Mouse (Mus musculus) lung, embryonic 14.5 days (tissue): ENCODE results near the gene Klrb1a. TPM values are rescaled to one million over a fixed set of nuclear protein-coding genes. Genes with fewer than 3 reads are reported as not detected.
"Not testable (repeated sequence)": the region's sequence is repeated elsewhere in the genome, so short reads cannot be mapped to it uniquely, and the experiment has no call there.

Experiments
- ATAC-seq: fragments of 200-750 bp; cut with Nextera tagmentation; 2 replicates; pipeline ENCODE4 v1.8.0; 2017; ENCODE audit warnings: mild to moderate bottlenecking, moderate TSS enrichment, moderate library complexity; ENCODE audit not compliant: insufficient read depth
- DNase-seq: peaks from one replicate; pipeline ENCODE4 v3.0.0-alpha.2; 2015
- H3K27ac ChIP-seq: fragments of 300-500 bp; sonication (generic); 2 replicates; pipeline ENCODE4 v1.5.1; 2014; ENCODE audit warnings: low read depth, mild to moderate bottlenecking, moderate library complexity
- H3K27me3 ChIP-seq: fragments of 300-500 bp; sonication (generic); 2 replicates; pipeline ENCODE4 v1.6.1; 2014; ENCODE audit warnings: low read length, control low read depth; ENCODE audit not compliant: insufficient read depth
- H3K36me3 ChIP-seq: fragments of 300-500 bp; sonication (generic); 2 replicates; pipeline ENCODE4 v1.6.1; 2014; ENCODE audit warnings: control low read depth; ENCODE audit not compliant: insufficient read depth
- H3K4me1 ChIP-seq: fragments of 300-500 bp; sonication (generic); 2 replicates; pipeline ENCODE4 v1.6.1; 2014; ENCODE audit warnings: antibody characterized with exemption, control low read depth; ENCODE audit not compliant: insufficient read depth
- H3K4me2 ChIP-seq: fragments of 300-500 bp; sonication (generic); 2 replicates; pipeline ENCODE4 v1.6.1; 2014; ENCODE audit warnings: mild to moderate bottlenecking
- H3K4me3 ChIP-seq: fragments of 300-500 bp; sonication (generic); 2 replicates; pipeline ENCODE4 v1.5.1; 2014; ENCODE audit warnings: low read depth, low read length
- H3K9ac ChIP-seq: fragments of 300-500 bp; sonication (generic); 2 replicates; pipeline ENCODE4 v1.6.1; 2014
- H3K9me3 ChIP-seq: fragments of 300-500 bp; sonication (generic); 2 replicates; pipeline ENCODE4 v1.6.1; 2016; ENCODE audit warnings: low read depth, low read length, control low read depth
- CTCF ChIP-seq: IDR thresholded peaks from 2 replicates; pipeline ENCODE4 v1.5.1; 2016; ENCODE audit warnings: antibody characterized with exemption, low read depth
- WGBS: fragments of 180-500 bp; shearing (Covaris S2); extraction: QIAGEN DNeasy Blood & Tissue Kit; methylation state at CpG from one replicate; pipeline ENCODE4 v1.1.7; 2014; 5-methylcytosine and 5-hydroxymethylcytosine counted together
- polyA plus RNA-seq: library from polyadenylated mRNA; unstranded; fragments of >200 nt; fragmentation: Nextera tagmentation; extraction: Ambion mirVana; gene quantifications from 2 replicates; pipeline ENCODE4 v1.2.1, GENCODE M21; 2014

Gene Klrb1a
- not detected in 2 replicates for polyA plus RNA-seq

- H3K27ac ChIP-seq, H3K36me3 ChIP-seq, H3K9ac ChIP-seq, H3K4me3 ChIP-seq, H3K4me2 ChIP-seq, ATAC-seq, H3K4me1 ChIP-seq, DNase-seq, H3K9me3 ChIP-seq, H3K27me3 ChIP-seq: not testable (repeated sequence)
- 94% methylated on average over 5 of the region's 5 CpGs for WGBS
These were observed at the start of gene Klrb1a for GRCm38 (mm10) chr6:128623433-128623832. TSS of gene Klrb1a (minus strand) at chr6:128623533.

GRCm38 (mm10) chr6:128669936-128670335, 46.6 kb upstream of the Klrb1a start:
- no peak overlapping the region for H3K4me2 ChIP-seq
- no peak overlapping the region for H3K4me3 ChIP-seq
- no peaks in the 10 kb centered on the region for H3K4me1 ChIP-seq
- no peak for TF ChIP-seq CTCF
- H3K9ac ChIP-seq, result no peak overlapping the region
- no peaks in the 10 kb centered on the region for H3K9me3 ChIP-seq
- H3K27me3 ChIP-seq, result no peaks in the 10 kb centered on the region
- ATAC-seq (no peak), DNase-seq (no peak)
- WGBS, result 47% methylated on average over 4 of the region's 4 CpGs
- no peaks in the 10 kb centered on the region for H3K36me3 ChIP-seq
- H3K27ac ChIP-seq, result no peak overlapping the region

- ATAC-seq (no peak), DNase-seq (no peak)
- H3K9ac ChIP-seq, result no peak within 1 kb of the TSS
- H3K4me2 ChIP-seq, result no peak within 1 kb of the TSS
- no peak within 1 kb of the TSS for H3K4me3 ChIP-seq
- H3K9me3 ChIP-seq, result no peaks in the 10 kb centered on the region
- 0 out of 2 replicates have a peak, but pooled peaks have one; percentile 22 for TF ChIP-seq CTCF
- 12% methylated on average over 1 of the region's 1 CpGs for WGBS
- H3K4me1 ChIP-seq, result no peaks in the 10 kb centered on the region
- H3K27me3 ChIP-seq, result no peaks in the 10 kb centered on the region
- H3K27ac ChIP-seq, result no peak within 1 kb of the TSS
- no peaks in the 10 kb centered on the region for H3K36me3 ChIP-seq
These were observed 38.9 kb upstream of the Klrb1a start, which contains the start of gene Clec2h for GRCm38 (mm10) chr6:128662206-128662605. TSS of gene Clec2h (plus strand) at chr6:128662385.

GRCm38 (mm10) chr6:128661249-128661648, 37.9 kb upstream of the Klrb1a start:
- no peaks in the 10 kb centered on the region for H3K36me3 ChIP-seq
- no peaks in the 10 kb centered on the region for H3K27me3 ChIP-seq
- H3K27ac ChIP-seq, result no peak overlapping the region
- no peak overlapping the region for H3K4me3 ChIP-seq
- H3K9me3 ChIP-seq, result no peaks in the 10 kb centered on the region
- ATAC-seq (no peak), DNase-seq (no peak)
- no peak overlapping the region for H3K9ac ChIP-seq
- 81% methylated on average over 1 of the region's 1 CpGs for WGBS
- no peak for TF ChIP-seq CTCF
- H3K4me2 ChIP-seq, result no peak overlapping the region
- H3K4me1 ChIP-seq, result no peaks in the 10 kb centered on the region

- H3K27ac ChIP-seq, result no peak overlapping the region
- 88% methylated on average over 1 of the region's 1 CpGs for WGBS
- no peaks in the 10 kb centered on the region for H3K9me3 ChIP-seq
- no peaks in the 10 kb centered on the region for H3K4me1 ChIP-seq
- ATAC-seq, result no peak
- no peak overlapping the region for H3K4me2 ChIP-seq
- no peaks in the 10 kb centered on the region for H3K27me3 ChIP-seq
- TF ChIP-seq CTCF, result no peak
- no peaks in the 10 kb centered on the region for H3K36me3 ChIP-seq
- no peak overlapping the region for H3K4me3 ChIP-seq
- DNase-seq, result no peak
- H3K9ac ChIP-seq, result no peak overlapping the region
These were observed 29.6 kb upstream of the Klrb1a start for GRCm38 (mm10) chr6:128652938-128653337.

- not testable (repeated sequence) for H3K36me3 ChIP-seq, H3K9me3 ChIP-seq, H3K27me3 ChIP-seq, H3K4me2 ChIP-seq, H3K4me1 ChIP-seq, H3K9ac ChIP-seq, ATAC-seq, DNase-seq, H3K27ac ChIP-seq, H3K4me3 ChIP-seq
- WGBS, result 60% methylated on average over 4 of the region's 7 CpGs
These were observed 27.5 kb upstream of the Klrb1a start for GRCm38 (mm10) chr6:128650827-128651226.

- H3K9me3 ChIP-seq, result no peaks in the 10 kb centered on the region
- H3K9ac ChIP-seq, result no peak overlapping the region
- H3K36me3 ChIP-seq, result no peaks in the 10 kb centered on the region
- 44% methylated on average over 1 of the region's 1 CpGs for WGBS
- no peaks in the 10 kb centered on the region for H3K27me3 ChIP-seq
- DNase-seq (peak; percentile 70), ATAC-seq (peak; percentile 61; the same call in 1 of the 2 replicates)
- H3K4me1 ChIP-seq, result no peaks in the 10 kb centered on the region
- no peak overlapping the region for H3K4me3 ChIP-seq
- H3K4me2 ChIP-seq, result no peak overlapping the region
- H3K27ac ChIP-seq, result no peak overlapping the region
- no peak for TF ChIP-seq CTCF
These were observed 26.9 kb upstream of the Klrb1a start for GRCm38 (mm10) chr6:128650187-128650586.

GRCm38 (mm10) chr6:128649681-128650080, 26.3 kb upstream of the Klrb1a start:
- DNase-seq, result peak; percentile 17
- 51% methylated on average over 3 of the region's 3 CpGs for WGBS
- Histone ChIP-seq H3K27ac (no peak overlapping the region), H3K9me3 (no peaks in the 10 kb centered on the region), H3K9ac (no peak overlapping the region), H3K36me3 (no peaks in the 10 kb centered on the region), H3K4me1 (no peaks in the 10 kb centered on the region), H3K4me3 (no peak overlapping the region), H3K27me3 (no peaks in the 10 kb centered on the region), H3K4me2 (no peak overlapping the region)
- no peak for ATAC-seq
- TF ChIP-seq CTCF, result no peak

- DNase-seq, H3K4me1 ChIP-seq: not testable (repeated sequence)
- 71% methylated on average over 12 of the region's 12 CpGs for WGBS
These were observed 22.4 kb upstream of the Klrb1a start for GRCm38 (mm10) chr6:128645708-128646107.

GRCm38 (mm10) chr6:128644694-128645093, 21.4 kb upstream of the Klrb1a start:
- not testable (repeated sequence) for H3K36me3 ChIP-seq, H3K9ac ChIP-seq, H3K4me1 ChIP-seq, ATAC-seq, H3K9me3 ChIP-seq, H3K27ac ChIP-seq, H3K27me3 ChIP-seq, DNase-seq, H3K4me3 ChIP-seq, H3K4me2 ChIP-seq
- 95% methylated on average over 20 of the region's 20 CpGs for WGBS

More at GRCm38 (mm10) chr6:128645708-128646107, 22.4 kb upstream of the Klrb1a start:
- H3K9me3 ChIP-seq, H3K9ac ChIP-seq, H3K27me3 ChIP-seq, ATAC-seq, H3K27ac ChIP-seq, H3K4me3 ChIP-seq, H3K4me2 ChIP-seq, H3K36me3 ChIP-seq: not testable (repeated sequence)
